Mouse (Mus musculus): Measurements from ENCODE around the gene Grpel1.

The Grpel1 gene

GRCm38 (mm10) chr5:36464709-36465661, at the start of gene Grpel1:
Gene Grpel1, plus strand, starts transcription at chr5:36464998.
- CTCF ChIA-PET: interaction anchor here (0.7 to 1.3 kb wide), 4 partner anchors 13 to 314 kb away, joined by 3 to 4 read pairs (median 3); no protein-coding TSS in a partner anchor

DNA sequence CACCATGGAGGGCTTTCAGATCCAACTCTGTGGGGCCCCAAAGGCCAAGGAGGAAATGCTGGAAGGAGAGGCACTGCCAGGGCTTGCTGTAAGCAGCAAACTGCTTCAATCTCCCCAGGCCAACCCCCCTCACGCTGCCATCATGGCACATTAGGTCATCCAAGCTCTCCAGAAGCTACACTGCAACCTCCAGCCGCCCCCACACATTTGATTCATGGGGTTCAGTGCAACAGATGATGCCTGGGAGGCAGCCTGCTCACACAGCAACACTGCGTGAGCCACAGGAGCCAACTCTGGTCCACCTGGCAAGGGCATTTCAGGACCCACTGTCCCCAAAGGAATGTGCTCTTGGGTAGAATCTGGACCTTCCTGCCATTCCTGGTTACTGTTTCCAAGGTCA, 44.9 kb upstream of the Grpel1 start:
- CTCF ChIA-PET: interaction anchor here (0.6 kb wide), 1 partner anchor 137 kb away, joined by 7 read pairs; no protein-coding TSS in a partner anchor

DNA sequence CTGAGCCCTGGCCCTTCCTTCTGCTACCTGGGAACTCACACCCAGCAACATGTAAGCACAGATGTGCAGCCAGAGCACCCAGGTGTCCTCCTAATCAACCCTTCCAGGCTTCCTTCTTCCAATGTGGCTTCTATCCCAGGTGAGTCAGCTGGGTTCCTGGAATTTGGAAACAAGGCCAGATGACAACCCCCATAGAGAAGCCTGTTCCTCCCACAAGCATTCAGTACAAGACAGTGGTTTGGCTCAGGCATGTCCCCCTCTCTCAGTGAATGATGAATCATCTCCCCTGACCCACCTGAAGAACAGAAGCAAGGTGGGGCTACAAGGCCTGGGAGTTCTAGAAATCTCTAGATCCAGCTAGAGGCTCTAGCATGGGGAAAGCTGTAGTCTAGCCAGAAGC, 42.1 kb upstream of the Grpel1 start:
- CTCF ChIA-PET: no interaction called here

- CTCF ChIA-PET: no interaction called here
Measured at GRCm38 (mm10) chr5:36424676-36425075, 40.1 kb upstream of the Grpel1 start.

- CTCF ChIA-PET: interaction anchor here (0.6 kb wide), 1 partner anchor 51 kb away, joined by 4 read pairs; no protein-coding TSS in a partner anchor
Measured at GRCm38 (mm10) chr5:36426404-36426803, 38.4 kb upstream of the Grpel1 start.

- CTCF ChIA-PET: no interaction called here
Measured at GRCm38 (mm10) chr5:36427831-36428230, 37.0 kb upstream of the Grpel1 start.

DNA sequence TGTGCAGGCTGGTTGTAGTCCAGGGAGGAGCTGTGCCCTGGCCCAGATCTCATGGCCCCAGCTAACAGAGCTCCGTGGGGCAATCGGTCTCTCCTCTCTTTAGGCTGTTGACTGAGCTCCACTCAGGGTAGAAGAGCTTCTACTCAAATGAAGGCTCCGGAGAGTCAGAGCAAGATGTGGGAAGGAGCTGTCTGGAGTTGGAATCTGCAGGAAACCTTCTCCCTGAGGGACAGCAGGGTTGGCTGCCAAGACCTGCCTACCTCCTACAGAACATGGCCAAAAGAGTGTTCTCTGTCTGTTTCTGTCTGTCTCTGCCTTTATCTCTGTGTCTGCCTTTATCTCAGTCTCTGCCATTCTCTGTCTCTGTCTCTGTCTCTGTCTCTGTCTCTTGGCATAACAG, 35.2 kb upstream of the Grpel1 start:
- CTCF ChIA-PET: interaction anchor here (0.5 kb wide), 1 partner anchor 232 kb away, joined by 7 read pairs; no protein-coding TSS in a partner anchor

DNA sequence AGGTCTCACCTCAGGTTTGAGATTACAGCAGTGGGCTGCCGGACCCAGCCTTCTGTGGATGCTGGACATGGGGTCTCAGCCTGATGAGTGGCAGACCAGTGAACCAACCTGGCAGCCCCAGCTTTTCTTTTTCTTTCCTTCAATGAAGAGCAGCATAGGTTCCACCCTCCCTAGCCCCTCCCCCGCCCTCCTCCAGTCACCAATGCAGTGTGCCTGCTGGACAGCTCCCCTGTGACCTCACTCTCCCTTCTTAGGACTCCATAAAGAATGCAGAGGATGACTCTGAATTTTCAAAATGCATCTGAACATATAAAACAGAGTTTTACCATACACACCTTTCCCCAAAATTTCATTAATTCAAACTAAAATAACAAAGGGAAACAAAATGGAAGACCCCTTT, 33.1 kb upstream of the Grpel1 start:
- CTCF ChIA-PET: interaction anchor here (0.6 kb wide), 1 partner anchor 26 kb away, joined by 3 read pairs; no protein-coding TSS in a partner anchor

DNA sequence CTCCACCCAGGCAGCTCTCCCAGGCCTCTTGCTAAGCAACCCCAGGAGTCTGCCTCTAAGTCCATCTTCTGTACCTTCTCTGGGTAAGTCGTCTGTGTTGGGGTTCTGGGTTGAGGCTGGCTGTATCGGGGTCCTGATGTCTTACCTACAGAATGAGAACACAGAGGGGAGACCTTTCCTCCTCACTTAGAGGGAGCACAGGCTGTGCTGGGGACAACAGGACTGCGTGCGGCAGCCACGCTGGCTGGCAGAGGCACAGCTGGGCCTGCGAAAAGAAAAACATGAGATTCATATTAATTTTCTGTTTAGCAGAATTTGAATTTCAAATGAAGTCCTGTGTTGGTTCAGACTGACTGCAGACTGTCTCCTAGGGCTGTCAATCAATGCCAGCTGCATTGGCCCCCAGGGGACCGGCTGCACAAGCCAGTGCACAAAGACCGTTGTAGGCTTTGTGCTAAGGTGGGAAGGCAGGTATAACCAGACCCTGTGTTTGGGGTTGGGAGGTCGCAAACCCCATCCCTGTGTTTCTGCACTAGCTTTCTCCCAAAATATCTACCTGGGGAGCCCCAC, 30.3 kb upstream of the Grpel1 start:
- CTCF ChIA-PET: no interaction called here

DNA sequence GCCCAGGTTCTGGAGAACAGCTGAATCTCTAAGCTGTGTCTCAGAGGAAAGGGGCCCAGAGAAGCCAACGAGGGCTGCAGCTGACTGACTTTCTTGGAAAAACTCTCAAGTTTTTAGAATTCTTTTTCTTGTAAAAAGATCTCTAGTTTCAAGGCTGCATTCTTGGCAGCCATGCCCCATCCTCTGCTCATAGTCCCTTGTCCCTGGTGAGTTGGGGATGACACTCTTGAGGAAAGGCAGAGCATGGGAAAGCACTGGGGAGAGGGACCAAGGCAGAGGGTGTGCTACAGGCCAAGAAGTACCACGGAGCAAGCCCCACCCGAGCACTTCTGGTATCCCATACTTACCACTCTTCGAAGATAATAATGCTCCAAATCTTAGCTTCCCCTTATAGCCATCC, 27.9 kb upstream of the Grpel1 start:
- CTCF ChIA-PET: interaction anchor here (0.6 kb wide), 1 partner anchor 1742 kb away, joined by 10 read pairs; no protein-coding TSS in a partner anchor

- CTCF ChIA-PET: no interaction called here
Measured at GRCm38 (mm10) chr5:36440741-36441140, 24.1 kb upstream of the Grpel1 start.

GRCm38 (mm10) chr5:36444611-36445010, 20.2 kb upstream of the Grpel1 start:
- CTCF ChIA-PET: no interaction called here

- CTCF ChIA-PET: no interaction called here
Measured at GRCm38 (mm10) chr5:36445028-36445427, 19.8 kb upstream of the Grpel1 start.

GRCm38 (mm10) chr5:36446166-36446890, 18.5 kb upstream of the Grpel1 start:
- CTCF ChIA-PET: no interaction called here

GRCm38 (mm10) chr5:36447872-36448271, 16.9 kb upstream of the Grpel1 start:
- CTCF ChIA-PET: no interaction called here

DNA sequence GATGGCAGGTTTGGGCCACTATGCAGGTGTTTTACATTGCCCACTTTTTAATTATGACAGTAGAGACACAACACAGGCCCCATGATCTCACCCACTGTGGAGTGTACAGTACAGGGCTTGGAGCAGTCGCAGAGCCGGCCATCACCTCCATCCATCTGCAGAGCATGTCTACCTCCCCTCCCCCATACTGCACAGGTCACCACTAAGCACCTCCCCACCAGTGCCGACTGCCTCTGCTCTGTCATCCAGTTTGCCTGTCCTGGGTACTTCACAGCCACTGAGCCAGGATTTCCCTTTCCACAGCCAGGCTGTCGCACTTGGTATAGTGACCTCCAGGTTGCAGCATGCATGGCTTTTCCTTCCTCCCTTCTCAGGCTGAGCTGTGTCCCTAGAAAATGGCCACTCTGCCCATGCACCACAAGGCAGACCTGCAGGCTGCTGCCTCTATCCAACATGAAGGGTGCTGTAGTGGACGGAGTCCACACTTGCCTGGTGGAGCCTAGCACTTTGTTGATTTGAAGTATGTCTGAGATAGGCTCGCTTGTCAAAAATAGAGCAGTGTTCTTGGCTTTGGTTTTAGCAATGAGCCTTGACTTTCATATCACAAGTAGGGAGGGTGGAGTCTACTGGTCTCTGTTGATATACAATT, 15.0 kb upstream of the Grpel1 start:
- CTCF ChIA-PET: interaction anchor here (0.9 kb wide), 1 partner anchor 255 kb away, joined by 3 read pairs; no protein-coding TSS in a partner anchor

- CTCF ChIA-PET: no interaction called here
Measured at GRCm38 (mm10) chr5:36451119-36451518, 13.7 kb upstream of the Grpel1 start.

DNA sequence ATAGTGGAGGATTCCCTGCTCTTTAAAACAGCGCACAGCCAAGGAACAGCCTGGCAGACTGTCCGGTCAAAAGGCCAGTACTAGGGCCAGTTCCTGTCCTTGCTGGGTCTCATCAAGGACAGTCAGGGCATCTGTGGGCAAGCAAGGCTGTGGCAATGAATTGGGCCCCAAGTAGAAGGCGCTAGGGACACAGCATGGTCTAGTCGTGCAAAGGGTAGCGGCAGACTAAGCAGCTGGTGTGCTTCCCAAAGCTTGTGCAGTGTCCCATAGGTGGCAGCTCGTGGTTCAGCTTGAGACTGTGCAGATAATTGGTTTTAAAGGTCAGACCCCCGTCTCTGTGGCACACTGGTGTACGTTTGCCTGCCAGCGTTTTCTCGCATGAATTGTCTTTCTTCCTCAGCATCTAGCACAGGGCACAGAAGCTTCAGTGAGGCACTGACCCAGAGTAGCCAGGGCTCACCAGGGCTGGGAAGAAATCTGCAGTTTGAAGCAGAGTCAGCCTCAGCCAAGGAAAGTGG, 12.9 kb upstream of the Grpel1 start:
- CTCF ChIA-PET: no interaction called here

DNA sequence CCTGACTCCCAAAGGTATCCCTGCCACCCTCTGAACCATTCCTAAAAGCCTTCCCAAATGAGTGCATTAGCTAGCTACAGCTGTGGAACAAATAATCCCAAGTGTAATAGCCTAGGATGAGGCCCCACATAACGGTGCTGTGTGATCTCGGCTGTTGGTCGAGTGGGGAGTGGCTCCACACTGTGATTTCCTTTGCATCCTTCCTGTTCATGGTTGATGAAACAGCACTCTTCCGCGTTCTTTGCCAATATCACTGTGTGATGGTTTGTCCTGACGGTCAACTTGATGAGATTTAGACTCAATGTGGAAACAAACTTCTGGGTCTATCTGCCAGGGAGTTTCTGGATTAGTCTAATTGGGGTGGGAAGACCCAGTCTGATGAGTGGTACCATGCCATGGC, 12.0 kb upstream of the Grpel1 start:
- CTCF ChIA-PET: no interaction called here

GRCm38 (mm10) chr5:36457706-36458105, 7.1 kb upstream of the Grpel1 start:
- CTCF ChIA-PET: interaction anchor here (0.7 kb wide), 1 partner anchor 26 kb away, joined by 3 read pairs; no protein-coding TSS in a partner anchor

- CTCF ChIA-PET: no interaction called here
Measured at GRCm38 (mm10) chr5:36458926-36459325, 5.9 kb upstream of the Grpel1 start.
